Mouse (Mus musculus) liver, postnatal 0 days (tissue): ENCODE measurements around the gene Zfp322a.

Experiments used
- CTCF ChIP-seq: sonication (generic); IDR thresholded peaks from 2 replicates; pipeline ENCODE4 v1.5.1; 2016; ENCODE audit warnings: antibody characterized with exemption, low read depth
- EP300 ChIP-seq: IDR thresholded peaks from 2 replicates; pipeline ENCODE4 v1.6.1; 2016; ENCODE audit warnings: antibody characterized with exemption, low read depth, mild to moderate bottlenecking

- TF ChIP-seq CTCF (no peak), EP300 (no peak)
These were observed 27.3 kb upstream of the Zfp322a start for GRCm38 (mm10) chr13:23396246-23396703.
